Comparison of ENCODE assay signal across 8 mouse cellular contexts in genomic region chr16:22857431-22858113, GRCm38 (mm10). TPM values are rescaled to one million over a fixed set of nuclear protein-coding genes. Genes with fewer than 3 reads are reported as not detected.
DNase-seq lines count a peak whose midpoint lies in the region; ATAC-seq and TF ChIP-seq lines count a peak whose summit lies in the region.

TSS of gene Tbccd1 (minus strand) at chr16:22857669.
TSS of gene Dnajb11 (plus strand) at chr16:22857845.

- peak within 1 kb of the TSS; percentile 90 for H3K4me2 ChIP-seq in heart, embryonic 15.5 days
- peak within 1 kb of the TSS; percentile 97 for H3K4me2 ChIP-seq in liver, embryonic 14.5 days (ENCODE audit: low read depth)
- peak within 1 kb of the TSS; percentile 83 for H3K4me2 ChIP-seq in neural tube, embryonic 11.5 days (ENCODE audit: low read depth)
- H3K4me2 ChIP-seq in stomach, postnatal 0 days (replicated peaks; ENCODE audit: low read depth): peak within 1 kb of the TSS; percentile 89

- peak within 1 kb of the TSS; percentile 93 for H3K4me3 ChIP-seq in forebrain, embryonic 10.5 days
- peak within 1 kb of the TSS; percentile 76 for H3K4me3 ChIP-seq in heart, embryonic 15.5 days
- H3K4me3 ChIP-seq in liver, embryonic 14.5 days (ENCODE audit: insufficient read depth in 1 of 2, low read depth in 2 of 2, low read length in 2 of 2): peak within 1 kb of the TSS; percentile 68 to 88
- H3K4me3 ChIP-seq in neural tube, embryonic 11.5 days (ENCODE audit: low read depth, low read length): peak within 1 kb of the TSS; percentile 95
- H3K4me3 ChIP-seq in stomach, postnatal 0 days (ENCODE audit: low read depth, low read length): peak within 1 kb of the TSS; percentile 98

- H3K9ac ChIP-seq in heart, embryonic 15.5 days: peak within 1 kb of the TSS; percentile 79
- peak within 1 kb of the TSS; percentile 85 for H3K9ac ChIP-seq in liver, embryonic 14.5 days (replicated peaks)
- peak within 1 kb of the TSS; percentile 89 for H3K9ac ChIP-seq in neural tube, embryonic 11.5 days (ENCODE audit: low read length)
- peak within 1 kb of the TSS; percentile 96 for H3K9ac ChIP-seq in stomach, postnatal 0 days (ENCODE audit: low read length)

- peaks cover 33% of the 10 kb centered on the region for H3K36me3 ChIP-seq in forebrain, embryonic 10.5 days (replicated peaks)
- peaks cover 9% of the 10 kb centered on the region for H3K36me3 ChIP-seq in heart, embryonic 15.5 days
- H3K36me3 ChIP-seq in liver, embryonic 14.5 days (replicated peaks; ENCODE audit: control insufficient read depth, insufficient read depth, low read depth): peaks cover 23% of the 10 kb centered on the region
- H3K36me3 ChIP-seq in neural tube, embryonic 11.5 days (ENCODE audit: control insufficient read depth, insufficient read depth, low read length): no peaks in the 10 kb centered on the region
- H3K36me3 ChIP-seq in stomach, postnatal 0 days (ENCODE audit: control insufficient read depth, insufficient read depth, low read length): peaks cover 2% of the 10 kb centered on the region; the same call in 1 of the 2 replicates

- H3K4me1 ChIP-seq in forebrain, embryonic 10.5 days: peaks cover 22% of the 10 kb centered on the region
- peaks cover 15% of the 10 kb centered on the region for H3K4me1 ChIP-seq in heart, embryonic 15.5 days (replicated peaks)
- H3K4me1 ChIP-seq in liver, embryonic 14.5 days (replicated peaks; ENCODE audit: control insufficient read depth in 2 of 2, insufficient read depth in 2 of 2, low read length in 1 of 2): peaks cover 31 to 32% of the 10 kb centered on the region in 2 experiments
- peaks cover 12% of the 10 kb centered on the region for H3K4me1 ChIP-seq in neural tube, embryonic 11.5 days (ENCODE audit: control insufficient read depth, insufficient read depth, low read length)
- H3K4me1 ChIP-seq in stomach, postnatal 0 days (replicated peaks; ENCODE audit: control insufficient read depth, insufficient read depth): no peaks in the 10 kb centered on the region

- no peaks in the 10 kb centered on the region for H3K9me3 ChIP-seq in forebrain, embryonic 10.5 days
- H3K9me3 ChIP-seq in heart, embryonic 15.5 days (replicated peaks): no peaks in the 10 kb centered on the region
- no peaks in the 10 kb centered on the region for H3K9me3 ChIP-seq in liver, embryonic 14.5 days (ENCODE audit: control insufficient read depth, low read length)
- H3K9me3 ChIP-seq in neural tube, embryonic 11.5 days (ENCODE audit: control insufficient read depth, low read length): no peaks in the 10 kb centered on the region
- no peaks in the 10 kb centered on the region for H3K9me3 ChIP-seq in stomach, postnatal 0 days (ENCODE audit: control insufficient read depth, low read length)

- no peak for TF ChIP-seq EP300 in liver, embryonic 14.5 days (IDR thresholded peaks at IDR 0.05; ENCODE audit: low read depth)
- peak; percentile 73 for TF ChIP-seq EP300 in stomach, postnatal 0 days (optimal IDR thresholded peaks at IDR 0.05)

- WGBS in forebrain, embryonic 10.5 days: under 1% methylated on average over 62 of the region's 62 CpGs
- under 1% methylated on average over 62 of the region's 62 CpGs for WGBS in heart, embryonic 15.5 days
- WGBS in liver, embryonic 14.5 days (ENCODE audit: insufficient replicate concordance): under 1% methylated on average over 62 of the region's 62 CpGs
- whole genome bisulfite sequencing in neural tube, embryonic 11.5 days: under 1% methylated on average over 62 of the region's 62 CpGs
- under 1% methylated on average over 62 of the region's 62 CpGs for WGBS in stomach, postnatal 0 days

- H3K27ac ChIP-seq in forebrain, embryonic 10.5 days: peak within 1 kb of the TSS; percentile 90
- peak within 1 kb of the TSS; percentile 75 for H3K27ac ChIP-seq in heart, embryonic 15.5 days
- H3K27ac ChIP-seq in liver, embryonic 14.5 days: peak within 1 kb of the TSS; percentile 97
- peak within 1 kb of the TSS; percentile 53 for H3K27ac ChIP-seq in neural tube, embryonic 11.5 days (ENCODE audit: low read depth, low read length)
- peak within 1 kb of the TSS; percentile 87 for H3K27ac ChIP-seq in stomach, postnatal 0 days (replicated peaks)

- no peaks in the 10 kb centered on the region for H3K27me3 ChIP-seq in forebrain, embryonic 10.5 days (ENCODE audit: poor library complexity, severe bottlenecking)
- H3K27me3 ChIP-seq in heart, embryonic 15.5 days: no peaks in the 10 kb centered on the region
- no peaks in the 10 kb centered on the region for H3K27me3 ChIP-seq in liver, embryonic 14.5 days (ENCODE audit: control insufficient read depth, insufficient read depth, low read length)
- H3K27me3 ChIP-seq in neural tube, embryonic 11.5 days (ENCODE audit: control insufficient read depth, insufficient read depth, low read length): no peaks in the 10 kb centered on the region
- H3K27me3 ChIP-seq in stomach, postnatal 0 days (ENCODE audit: control insufficient read depth, insufficient read depth, low read length): no peaks in the 10 kb centered on the region

- peak; percentile 96 for DNase-seq in CD8-positive naive resting alpha-beta T cell, adult 2 months (ENCODE audit: low read depth in 2 of 2, low spot score in 2 of 2)
- peak; percentile 92 for DNase-seq in c-Kit-positive CD71-negative TER-119-negative erythroid progenitor cells, embryonic 14.5 days (ENCODE audit: low read depth)
- DNase-seq in forebrain, embryonic 10.5 days (ENCODE audit: extremely low spot score, low spot score): peak; percentile 99
- peak; percentile 99 to 100 for DNase-seq in kidney, postnatal 25 days
- peak; percentile 98 to 99 (median 98) for DNase-seq in liver, embryonic 14.5 days (ENCODE audit: low read depth in 3 of 3, low spot score in 3 of 3)
- peak; percentile 99 for DNase-seq in neural tube, embryonic 11.5 days (ENCODE audit: low spot score)
- peak; percentile 99 for DNase-seq in stomach, postnatal 0 days (ENCODE audit: low spot score)

- no peak for TF ChIP-seq CTCF in liver, embryonic 14.5 days (IDR thresholded peaks at IDR 0.05; ENCODE audit: low read depth)
- TF ChIP-seq CTCF in stomach, postnatal 0 days (IDR thresholded peaks at IDR 0.05; ENCODE audit: low read depth): no peak; the same call in 1 of the 2 replicates

- ATAC-seq in heart, embryonic 15.5 days (replicated peaks; ENCODE audit: insufficient number of reproducible peaks, insufficient read depth, low FRiP score, low read depth): peak; percentile 99
- peak; percentile 96 for ATAC-seq in liver, embryonic 14.5 days (ENCODE audit: insufficient read depth)
- ATAC-seq in neural tube, embryonic 11.5 days (ENCODE audit: insufficient read depth, low FRiP score, low TSS enrichment): peak; percentile 100
- ATAC-seq in stomach, postnatal 0 days (ENCODE audit: low FRiP score, low TSS enrichment): peak; percentile 100

RNA-seq across cellular contexts. Expression of gene Tbccd1, which starts in this region (rescaled TPM):
- polyA plus RNA-seq in forebrain, embryonic 10.5 days (2016; fragmentation: Nextera tagmentation; extraction: Ambion mirVana): 35.3 and 36.0 TPM in 2 replicates
- polyA plus RNA-seq in heart, embryonic 15.5 days (2015; fragmentation: Nextera tagmentation; extraction: Ambion mirVana): 15.3 and 19.0 TPM in 2 replicates
- 20.3 and 25.6 TPM in 2 replicates for polyA plus RNA-seq in liver, embryonic 14.5 days (2012; rRNA removed)
- 23.5 and 24.8 TPM in 2 replicates for polyA plus RNA-seq in liver, embryonic 14.5 days (2014; fragmentation: Nextera tagmentation; extraction: Ambion mirVana)
- polyA plus RNA-seq in neural tube, embryonic 11.5 days (2014; fragmentation: Nextera tagmentation; extraction: Ambion mirVana): 32.7 and 35.2 TPM in 2 replicates
- polyA plus RNA-seq in stomach, postnatal 0 days (2015; fragmentation: Nextera tagmentation; extraction: Ambion mirVana): 11.5 and 12.2 TPM in 2 replicates

RNA-seq across cellular contexts. Expression of gene Dnajb11, which starts in this region (rescaled TPM):
- 92.2 and 93.8 TPM in 2 replicates for polyA plus RNA-seq in forebrain, embryonic 10.5 days (2016; fragmentation: Nextera tagmentation; extraction: Ambion mirVana)
- polyA plus RNA-seq in heart, embryonic 15.5 days (2015; fragmentation: Nextera tagmentation; extraction: Ambion mirVana): 86.1 and 86.2 TPM in 2 replicates
- polyA plus RNA-seq in liver, embryonic 14.5 days (2012; rRNA removed): 15.1 and 25.9 TPM in 2 replicates
- 54.3 and 54.9 TPM in 2 replicates for polyA plus RNA-seq in liver, embryonic 14.5 days (2014; fragmentation: Nextera tagmentation; extraction: Ambion mirVana)
- 117 TPM in 2 replicates for polyA plus RNA-seq in neural tube, embryonic 11.5 days (2014; fragmentation: Nextera tagmentation; extraction: Ambion mirVana)
- 93.5 and 94.2 TPM in 2 replicates for polyA plus RNA-seq in stomach, postnatal 0 days (2015; fragmentation: Nextera tagmentation; extraction: Ambion mirVana)

Comparison
In these comparisons a context has a peak if more than half of its experiments do, and no peak if none do; other contexts are left out.
1. Peak in every context shown above with its lines: DNase-seq, ATAC-seq, H3K4me3 ChIP-seq and H3K27ac ChIP-seq.